Mouse (Mus musculus): ENCODE data around the gene Ush1g. TPM values are rescaled to one million over a fixed set of nuclear protein-coding genes. Genes with fewer than 3 reads are reported as not detected.

Gene Ush1g
- polyA plus RNA-seq, 1 experiment from 2014 or later, result 0.34 TPM

- Histone ChIP-seq H3K4me2 (replicated peaks; ENCODE audit: low read depth) (no peak overlapping the region), H3K4me3 (ENCODE audit: low read depth, low read length) (no peak overlapping the region), H3K27me3 (ENCODE audit: control insufficient read depth, insufficient read depth, low read length) (peaks cover 32% of the 10 kb centered on the region; the same call in 1 of the 2 replicates), H3K4me1 (replicated peaks; ENCODE audit: control insufficient read depth, insufficient read depth) (no peaks in the 10 kb centered on the region), H3K27ac (replicated peaks) (no peak overlapping the region), H3K9ac (ENCODE audit: low read length) (no peak overlapping the region), H3K36me3 (ENCODE audit: control insufficient read depth, insufficient read depth, low read length) (no peaks in the 10 kb centered on the region), H3K9me3 (ENCODE audit: control insufficient read depth, low read length) (no peaks in the 10 kb centered on the region)
- no peak for TF ChIP-seq CTCF (IDR thresholded peaks at IDR 0.05; ENCODE audit: low read depth)
- TF ChIP-seq EP300 (optimal IDR thresholded peaks at IDR 0.05), result no peak
- no peak for DNase-seq (ENCODE audit: low spot score)
- no peak for ATAC-seq (ENCODE audit: low FRiP score, low TSS enrichment)
- 54% methylated on average over 7 of the region's 7 CpGs for WGBS
Measured at GRCm38 (mm10) chr11:115317204-115317603, 4.6 kb downstream of the Ush1g start.

- no peak overlapping the region for H3K9ac ChIP-seq (ENCODE audit: low read length)
- H3K4me1 ChIP-seq (replicated peaks; ENCODE audit: control insufficient read depth, insufficient read depth), result no peaks in the 10 kb centered on the region
- ATAC-seq (ENCODE audit: low FRiP score, low TSS enrichment) (no peak), DNase-seq (ENCODE audit: low spot score) (no peak)
- WGBS, result 26% methylated on average over 2 of the region's 2 CpGs
- H3K27ac ChIP-seq (replicated peaks), result no peak overlapping the region
- no peak overlapping the region for H3K4me3 ChIP-seq (ENCODE audit: low read depth, low read length)
- H3K4me2 ChIP-seq (replicated peaks; ENCODE audit: low read depth), result no peak overlapping the region
- TF ChIP-seq CTCF (IDR thresholded peaks at IDR 0.05; ENCODE audit: low read depth) (peak; percentile 65), EP300 (optimal IDR thresholded peaks at IDR 0.05) (no peak)
- peaks cover 15% of the 10 kb centered on the region; the same call in 1 of the 2 replicates for H3K27me3 ChIP-seq (ENCODE audit: control insufficient read depth, insufficient read depth, low read length)
- no peaks in the 10 kb centered on the region for H3K9me3 ChIP-seq (ENCODE audit: control insufficient read depth, low read length)
- no peaks in the 10 kb centered on the region for H3K36me3 ChIP-seq (ENCODE audit: control insufficient read depth, insufficient read depth, low read length)
Measured at GRCm38 (mm10) chr11:115314249-115314648, 7.6 kb downstream of the Ush1g start.

GRCm38 (mm10) chr11:115308781-115309180 is 13.1 kb downstream of the Ush1g start:
- TF ChIP-seq EP300 (optimal IDR thresholded peaks at IDR 0.05), result no peak
- TF ChIP-seq CTCF (IDR thresholded peaks at IDR 0.05; ENCODE audit: low read depth), result no peak
- WGBS, result 50% methylated on average over 1 of the region's 1 CpGs
- H3K9me3 ChIP-seq (ENCODE audit: control insufficient read depth, low read length), result no peaks in the 10 kb centered on the region
- H3K4me1 ChIP-seq (replicated peaks; ENCODE audit: control insufficient read depth, insufficient read depth), result no peaks in the 10 kb centered on the region
- H3K27ac ChIP-seq (replicated peaks), result no peak overlapping the region
- no peak overlapping the region for H3K4me2 ChIP-seq (replicated peaks; ENCODE audit: low read depth)
- H3K4me3 ChIP-seq (ENCODE audit: low read depth, low read length), result no peak overlapping the region
- H3K36me3 ChIP-seq (ENCODE audit: control insufficient read depth, insufficient read depth, low read length), result no peaks in the 10 kb centered on the region
- H3K27me3 ChIP-seq (ENCODE audit: control insufficient read depth, insufficient read depth, low read length), result no peaks in the 10 kb centered on the region
- ATAC-seq (ENCODE audit: low FRiP score, low TSS enrichment), result no peak
- no peak overlapping the region for H3K9ac ChIP-seq (ENCODE audit: low read length)
- no peak for DNase-seq (ENCODE audit: low spot score)

- Histone ChIP-seq H3K4me2 (replicated peaks; ENCODE audit: low read depth) (no peak within 1 kb of the TSS), H3K9ac (ENCODE audit: low read length) (no peak within 1 kb of the TSS), H3K27me3 (ENCODE audit: control insufficient read depth, insufficient read depth, low read length) (no peaks in the 10 kb centered on the region), H3K36me3 (ENCODE audit: control insufficient read depth, insufficient read depth, low read length) (no peaks in the 10 kb centered on the region), H3K27ac (replicated peaks) (no peak within 1 kb of the TSS), H3K4me1 (replicated peaks; ENCODE audit: control insufficient read depth, insufficient read depth) (no peaks in the 10 kb centered on the region), H3K9me3 (ENCODE audit: control insufficient read depth, low read length) (no peaks in the 10 kb centered on the region), H3K4me3 (ENCODE audit: low read depth, low read length) (no peak within 1 kb of the TSS)
- WGBS, result 33% methylated on average over 8 of the region's 8 CpGs
- DNase-seq (ENCODE audit: low spot score) (no peak), ATAC-seq (ENCODE audit: low FRiP score, low TSS enrichment) (no peak)
- TF ChIP-seq CTCF (IDR thresholded peaks at IDR 0.05; ENCODE audit: low read depth) (no peak), EP300 (optimal IDR thresholded peaks at IDR 0.05) (no peak)
Measured at GRCm38 (mm10) chr11:115306863-115307262, 15.0 kb downstream of the Ush1g start, which contains the start of gene Otop2. TSS of gene Otop2 (plus strand) at chr11:115307163.

- no peak for TF ChIP-seq CTCF (IDR thresholded peaks at IDR 0.05; ENCODE audit: low read depth)
- TF ChIP-seq EP300 (optimal IDR thresholded peaks at IDR 0.05), result no peak
- DNase-seq (ENCODE audit: low spot score) (no peak), ATAC-seq (ENCODE audit: low FRiP score, low TSS enrichment) (no peak)
- H3K4me3 ChIP-seq (ENCODE audit: low read depth, low read length), result no peak overlapping the region
- H3K4me2 ChIP-seq (replicated peaks; ENCODE audit: low read depth), result no peak overlapping the region
- 30% methylated on average over 8 of the region's 8 CpGs for WGBS
- no peaks in the 10 kb centered on the region for H3K36me3 ChIP-seq (ENCODE audit: control insufficient read depth, insufficient read depth, low read length)
- no peaks in the 10 kb centered on the region for H3K27me3 ChIP-seq (ENCODE audit: control insufficient read depth, insufficient read depth, low read length)
- no peaks in the 10 kb centered on the region for H3K9me3 ChIP-seq (ENCODE audit: control insufficient read depth, low read length)
- no peaks in the 10 kb centered on the region for H3K4me1 ChIP-seq (replicated peaks; ENCODE audit: control insufficient read depth, insufficient read depth)
- no peak overlapping the region for H3K27ac ChIP-seq (replicated peaks)
- no peak overlapping the region for H3K9ac ChIP-seq (ENCODE audit: low read length)
Measured at GRCm38 (mm10) chr11:115303167-115303566, 18.7 kb downstream of the Ush1g start.

- no peaks in the 10 kb centered on the region for H3K27me3 ChIP-seq (ENCODE audit: control insufficient read depth, insufficient read depth, low read length)
- H3K27ac ChIP-seq (replicated peaks), result no peak overlapping the region
- H3K9me3 ChIP-seq (ENCODE audit: control insufficient read depth, low read length), result no peaks in the 10 kb centered on the region
- TF ChIP-seq CTCF (IDR thresholded peaks at IDR 0.05; ENCODE audit: low read depth) (no peak), EP300 (optimal IDR thresholded peaks at IDR 0.05) (no peak)
- ATAC-seq (ENCODE audit: low FRiP score, low TSS enrichment) (no peak), DNase-seq (ENCODE audit: low spot score) (no peak)
- H3K4me3 ChIP-seq (ENCODE audit: low read depth, low read length), result no peak overlapping the region
- H3K4me1 ChIP-seq (replicated peaks; ENCODE audit: control insufficient read depth, insufficient read depth), result peaks cover 3% of the 10 kb centered on the region; the same call in 1 of the 2 replicates
- WGBS, result 70% methylated on average over 2 of the region's 2 CpGs
- no peaks in the 10 kb centered on the region for H3K36me3 ChIP-seq (ENCODE audit: control insufficient read depth, insufficient read depth, low read length)
- H3K4me2 ChIP-seq (replicated peaks; ENCODE audit: low read depth), result no peak overlapping the region
- H3K9ac ChIP-seq (ENCODE audit: low read length), result no peak overlapping the region
Measured at GRCm38 (mm10) chr11:115301351-115301750, 20.5 kb downstream of the Ush1g start.

All from stomach, postnatal 0 days (tissue).